Mouse (Mus musculus) stomach, postnatal 0 days (tissue): Measurements from ENCODE around the gene Sdsl.

Experiments
- CTCF ChIP-seq: IDR thresholded peaks from 2 replicates; pipeline ENCODE4 v1.5.1; 2016; ENCODE audit warnings: antibody characterized with exemption, low read depth, mild to moderate bottlenecking, moderate library complexity
- EP300 ChIP-seq: optimal IDR thresholded peaks from 2 replicates; pipeline ENCODE3; 2016; ENCODE audit warnings: antibody characterized with exemption

DNA sequence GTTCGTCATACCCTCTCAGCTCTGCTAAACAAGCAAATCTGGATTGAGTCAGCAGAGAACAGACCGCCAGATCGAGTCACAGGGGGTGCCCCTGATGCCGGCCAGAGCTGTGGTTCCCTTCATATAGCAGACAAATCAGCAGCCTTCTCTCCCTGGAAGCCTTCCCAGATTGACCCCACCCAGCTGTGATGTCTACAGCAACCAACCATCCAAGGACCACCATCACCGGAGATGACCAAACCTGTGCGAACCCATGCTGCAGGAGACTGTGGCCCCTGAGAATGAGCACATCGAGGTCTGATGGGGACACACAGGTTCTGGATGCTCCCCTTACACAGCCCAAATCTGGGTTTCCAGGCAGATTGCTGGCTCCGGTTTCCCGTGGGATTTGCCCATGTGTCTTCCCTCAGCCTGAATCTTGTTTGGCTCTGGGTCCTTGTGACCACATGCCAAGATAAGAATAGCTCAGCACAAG lies 29.6 kb upstream of the Sdsl start:
- no peak for TF ChIP-seq CTCF
- no peak for TF ChIP-seq EP300
